Mouse (Mus musculus) ES-Bruce4 (cell line): ENCODE data around the gene Olfr1241.

Experiments
- CTCF ChIP-seq: IDR thresholded peaks from one replicate; pipeline ENCODE4 v1.8.1; 2011; ENCODE audit warnings: low read depth, low read length
- EP300 ChIP-seq: IDR thresholded peaks from 2 replicates; pipeline ENCODE4 v1.6.1; 2011; ENCODE audit warnings: low read depth, low read length; ENCODE audit not compliant: insufficient read depth
- POLR2A ChIP-seq: IDR thresholded peaks from one replicate; pipeline ENCODE4 v1.8.1; 2011; ENCODE audit warnings: low read length; ENCODE audit not compliant: insufficient read depth

DNA sequence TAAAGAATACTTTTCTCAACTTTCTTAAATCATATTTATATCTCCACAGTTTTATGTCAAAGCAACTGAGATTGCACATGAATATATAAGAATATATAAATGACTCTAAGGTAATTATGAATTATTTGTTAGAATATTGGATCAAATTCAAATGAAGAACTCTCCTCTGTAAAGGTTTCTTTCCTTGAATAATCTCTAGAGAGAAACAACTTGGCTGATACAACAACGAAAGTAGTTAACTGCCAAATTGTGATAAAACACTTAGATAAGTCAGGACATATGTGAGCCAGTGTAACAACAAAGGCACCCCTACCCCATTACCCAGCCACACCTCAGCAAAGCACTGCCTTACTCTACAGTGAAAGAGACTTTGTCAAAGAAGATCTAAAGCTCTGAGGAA, 11.3 kb upstream of the Olfr1241 start, which contains the start of gene Olfr1242:
- TF ChIP-seq EP300 (no peak), CTCF (no peak), POLR2A (no peak)
